Mouse (Mus musculus) heart, adult 10 weeks (tissue): ENCODE results near the gene Gm14548. TPM values are rescaled to one million over a fixed set of nuclear protein-coding genes. Genes with fewer than 3 reads are reported as not detected.

Experiments
- polyA plus RNA-seq: library from polyadenylated mRNA; stranded (reverse); fragments of 350-450 nt; fragmentation: Illumina TruSeq; extraction: RNeasy Lipid Tissue Mini Kit (QIAGEN cat#74804); gene quantifications from one replicate; pipeline ENCODE4 v1.2.3, GENCODE M21; 2014; ENCODE audit warnings: low read depth, low replicate concordance

Gene Gm14548
- polyA plus RNA-seq, result not detected

DNA sequence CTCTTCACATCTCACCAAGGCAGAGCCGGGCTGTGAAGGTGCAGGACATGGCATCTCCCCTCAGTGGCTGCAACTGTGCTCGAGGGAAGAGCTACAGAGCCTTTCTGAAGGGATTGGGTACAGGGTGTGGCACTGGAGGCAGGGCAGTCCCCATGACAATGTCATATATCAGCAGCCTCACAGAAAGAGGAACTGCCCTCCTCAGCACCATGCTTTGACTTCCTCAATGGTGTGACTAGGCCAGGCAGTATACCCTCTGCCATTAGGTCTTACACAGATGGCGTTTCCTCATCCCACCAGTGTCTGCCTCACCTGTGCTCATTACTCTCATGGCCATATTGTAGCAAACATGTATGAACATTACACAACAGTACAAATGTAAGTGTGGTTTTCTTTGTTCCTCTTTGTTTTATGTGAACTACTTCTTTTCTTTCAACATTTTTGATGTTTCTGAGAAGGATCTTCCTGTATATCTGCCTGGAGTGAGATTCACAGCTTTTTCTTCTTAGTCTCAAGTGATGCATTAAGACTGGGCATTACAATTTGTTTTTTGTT, at the start of gene Gm14548:
Gene Gm14548 (minus strand): TSS at position 85 of the 555 bp plus-strand sequence.

GRCm38 (mm10) chr7:3915387-3915786, 17.5 kb upstream of the Gm14548 start, which contains the start of gene Lilra6:
TSS of gene Lilra6 (minus strand) at chr7:3915503.

GRCm38 (mm10) chr7:3844951-3845350, 53.0 kb downstream of the Gm14548 start, which contains the start of gene Pira2:
TSS of gene Pira2 (minus strand) at chr7:3845051.

Other genes with a start within 250 kb of the Gm14548 start
- 18.2 TPM for gene Leng1, start 232.3 kb downstream of the Gm14548 start, polyA plus RNA-seq
- 2.0 TPM for gene Tmc4, start 220.6 kb downstream of the Gm14548 start, polyA plus RNA-seq
- gene Tsen34, start 205.3 kb downstream of the Gm14548 start, polyA plus RNA-seq, result 63.7 TPM
- 26.1 TPM for gene Mboat7, start 204.6 kb downstream of the Gm14548 start, polyA plus RNA-seq
- 1,030 TPM for gene Rps9, start 194.1 kb downstream of the Gm14548 start, polyA plus RNA-seq
- gene Pirb, start 177.7 kb downstream of the Gm14548 start, polyA plus RNA-seq, result 3.3 TPM
- not detected for gene Gm15448, start 72.4 kb downstream of the Gm14548 start, polyA plus RNA-seq
- gene Pira2, start 53.1 kb downstream of the Gm14548 start, polyA plus RNA-seq, result 0.16 TPM
- 0.16 TPM for gene Lilra6, start 17.4 kb upstream of the Gm14548 start, polyA plus RNA-seq
- gene Lair1, start 165.1 kb upstream of the Gm14548 start, polyA plus RNA-seq, result 1.3 TPM
- 1.2 TPM for gene Ttyh1, start 221.3 kb upstream of the Gm14548 start, polyA plus RNA-seq
- gene Leng8, start 238.9 kb upstream of the Gm14548 start, polyA plus RNA-seq, result 111 TPM